Mouse (Mus musculus): ENCODE results near the gene Gm20388. TPM values are rescaled to one million over a fixed set of nuclear protein-coding genes. Genes with fewer than 3 reads are reported as not detected.

The Gm20388 gene
- total and polyA plus RNA-seq, 2 experiments from 2014 or later = 17.3 TPM; not detected in 1

DNA sequence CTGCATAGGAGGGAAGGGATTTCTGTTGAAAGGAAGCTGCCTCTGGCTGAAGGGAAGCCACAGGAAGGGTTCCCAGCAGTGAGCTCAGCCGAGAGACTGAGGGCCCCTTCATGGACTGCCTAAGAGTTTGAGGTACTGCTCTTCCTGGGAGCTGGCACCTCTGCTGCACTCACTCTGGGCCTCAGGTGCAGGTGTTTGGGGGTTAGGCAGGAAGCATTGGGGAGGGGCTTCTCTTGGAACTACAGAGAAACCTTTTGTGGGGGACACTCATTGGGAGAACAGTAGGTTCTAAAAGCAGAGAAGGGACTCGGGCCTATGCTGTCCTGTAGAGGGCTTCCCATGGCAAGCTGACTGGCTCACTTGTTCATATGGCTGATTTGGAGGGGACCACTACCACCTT lies 4323.9 kb downstream of the Gm20388 start:
- Histone ChIP-seq H3K27me3 (ENCODE audit: control insufficient read depth, insufficient read depth, low read length) (no peaks in the 10 kb centered on the region), H3K4me2 (ENCODE audit: low read depth, low read length) (no peak overlapping the region), H3K9ac (replicated peaks; ENCODE audit: low read depth, low read length) (no peak overlapping the region), H3K36me3 (replicated peaks; ENCODE audit: control insufficient read depth, insufficient read depth, low read length) (no peaks in the 10 kb centered on the region), H3K9me3 (replicated peaks; ENCODE audit: control insufficient read depth, low read length) (no peaks in the 10 kb centered on the region), H3K4me3 (ENCODE audit: low read depth, low read length) (no peak overlapping the region), H3K4me1 (ENCODE audit: control insufficient read depth, insufficient read depth) (peaks cover 24% of the 10 kb centered on the region), H3K27ac (ENCODE audit: low read depth) (no peak overlapping the region)
- ATAC-seq (ENCODE audit: insufficient read depth, low read depth) = no peak
- 55% methylated on average over 2 of the region's 2 CpGs for WGBS
- TF ChIP-seq EP300 (IDR thresholded peaks at IDR 0.05; ENCODE audit: low read depth) = no peak
- TF ChIP-seq CTCF (IDR thresholded peaks at IDR 0.05; ENCODE audit: low read depth) = no peak
- DNase-seq (ENCODE audit: low spot score) = no peak

DNA sequence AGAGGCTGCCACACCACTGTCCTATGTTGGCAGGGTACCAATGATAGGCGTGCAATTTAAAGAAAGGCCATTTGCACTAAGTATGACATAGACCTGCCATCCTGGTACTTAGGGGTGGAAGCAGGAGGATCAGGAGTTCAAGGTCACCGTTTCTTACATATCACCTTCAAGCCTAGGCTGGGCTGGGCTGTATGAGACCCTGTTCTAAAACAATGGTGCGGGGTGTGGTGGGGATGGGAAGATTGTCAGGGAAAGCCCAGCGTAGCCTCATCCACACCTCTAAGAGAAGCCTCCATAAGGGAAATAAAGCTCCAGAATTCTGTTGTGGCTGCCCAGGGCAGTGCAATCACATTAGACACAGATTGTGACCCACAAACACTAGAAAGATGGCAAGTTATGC lies 4324.9 kb downstream of the Gm20388 start:
- no peak overlapping the region for H3K9ac ChIP-seq (replicated peaks; ENCODE audit: low read depth, low read length)
- no peak for DNase-seq (ENCODE audit: low spot score)
- H3K4me3 ChIP-seq (ENCODE audit: low read depth, low read length) = no peak overlapping the region
- no peaks in the 10 kb centered on the region for H3K9me3 ChIP-seq (replicated peaks; ENCODE audit: control insufficient read depth, low read length)
- no peak overlapping the region for H3K27ac ChIP-seq (ENCODE audit: low read depth)
- no peak for ATAC-seq (ENCODE audit: insufficient read depth, low read depth)
- H3K27me3 ChIP-seq (ENCODE audit: control insufficient read depth, insufficient read depth, low read length) = no peaks in the 10 kb centered on the region
- H3K4me1 ChIP-seq (ENCODE audit: control insufficient read depth, insufficient read depth) = peaks cover 34% of the 10 kb centered on the region
- no peaks in the 10 kb centered on the region for H3K36me3 ChIP-seq (replicated peaks; ENCODE audit: control insufficient read depth, insufficient read depth, low read length)
- no peak for TF ChIP-seq EP300 (IDR thresholded peaks at IDR 0.05; ENCODE audit: low read depth)
- no peak for TF ChIP-seq CTCF (IDR thresholded peaks at IDR 0.05; ENCODE audit: low read depth)
- WGBS = 78% methylated on average over 4 of the region's 4 CpGs
- no peak overlapping the region for H3K4me2 ChIP-seq (ENCODE audit: low read depth, low read length)

DNA sequence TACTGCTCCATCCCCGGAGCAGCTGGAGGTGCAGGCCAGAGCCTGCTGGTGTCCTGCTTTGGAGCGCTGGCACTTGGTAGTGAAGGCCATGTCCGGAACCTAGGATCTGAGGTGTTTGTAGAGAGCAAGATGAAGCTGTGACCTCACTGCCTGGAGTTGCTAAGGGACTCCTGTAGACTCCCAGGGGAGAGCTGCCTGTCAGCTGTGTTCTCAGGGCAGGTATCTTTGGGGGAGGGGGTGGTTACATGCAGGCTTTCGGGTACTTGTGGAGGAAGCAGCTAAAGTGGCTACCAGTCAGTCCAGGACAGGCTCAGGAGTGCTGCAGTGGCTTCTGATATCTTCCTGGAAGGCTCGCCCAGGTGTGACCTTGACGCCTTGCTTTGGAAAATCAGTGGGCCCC lies 4328.7 kb downstream of the Gm20388 start:
- H3K4me3 ChIP-seq (ENCODE audit: low read depth, low read length) = no peak overlapping the region
- H3K9me3 ChIP-seq (replicated peaks; ENCODE audit: control insufficient read depth, low read length) = no peaks in the 10 kb centered on the region
- no peaks in the 10 kb centered on the region for H3K27me3 ChIP-seq (ENCODE audit: control insufficient read depth, insufficient read depth, low read length)
- DNase-seq (ENCODE audit: low spot score) (no peak), ATAC-seq (ENCODE audit: insufficient read depth, low read depth) (no peak)
- TF ChIP-seq EP300 (IDR thresholded peaks at IDR 0.05; ENCODE audit: low read depth) (no peak), CTCF (IDR thresholded peaks at IDR 0.05; ENCODE audit: low read depth) (no peak)
- H3K36me3 ChIP-seq (replicated peaks; ENCODE audit: control insufficient read depth, insufficient read depth, low read length) = 0 out of 2 replicates have a peak, but pooled peaks cover 3% of the 10 kb centered on the region
- H3K4me1 ChIP-seq (ENCODE audit: control insufficient read depth, insufficient read depth) = peaks cover 37% of the 10 kb centered on the region
- 74% methylated on average over 6 of the region's 6 CpGs for WGBS
- H3K9ac ChIP-seq (replicated peaks; ENCODE audit: low read depth, low read length) = no peak overlapping the region
- no peak overlapping the region for H3K4me2 ChIP-seq (ENCODE audit: low read depth, low read length)
- H3K27ac ChIP-seq (ENCODE audit: low read depth) = no peak overlapping the region

DNA sequence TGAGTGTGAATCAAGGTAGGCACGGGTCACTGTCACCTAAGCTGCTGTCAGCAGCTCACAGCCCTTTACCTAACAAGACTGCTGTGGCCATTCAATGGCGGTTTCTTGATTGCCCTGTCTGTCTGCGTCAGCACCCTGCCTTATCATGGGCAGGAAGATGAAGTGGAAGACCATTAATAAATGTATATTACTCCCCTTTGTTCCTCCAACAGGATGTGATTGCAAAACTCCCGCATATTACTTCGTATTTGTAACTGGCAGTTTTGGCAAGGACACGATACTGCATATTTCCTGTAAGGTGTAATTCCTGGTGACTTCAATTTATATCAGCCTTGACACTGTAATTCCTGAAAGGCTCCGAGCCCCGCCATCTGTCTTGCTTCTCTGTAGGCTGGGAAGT lies 4330.3 kb downstream of the Gm20388 start:
- H3K4me3 ChIP-seq (ENCODE audit: low read depth, low read length) = no peak overlapping the region
- peaks cover 38% of the 10 kb centered on the region for H3K4me1 ChIP-seq (ENCODE audit: control insufficient read depth, insufficient read depth)
- TF ChIP-seq EP300 (IDR thresholded peaks at IDR 0.05; ENCODE audit: low read depth) = no peak
- TF ChIP-seq CTCF (IDR thresholded peaks at IDR 0.05; ENCODE audit: low read depth) = no peak
- no peaks in the 10 kb centered on the region for H3K27me3 ChIP-seq (ENCODE audit: control insufficient read depth, insufficient read depth, low read length)
- H3K9ac ChIP-seq (replicated peaks; ENCODE audit: low read depth, low read length) = no peak overlapping the region
- no peak for DNase-seq (ENCODE audit: low spot score)
- 0 out of 2 replicates have a peak overlapping the region, but pooled peaks have one; percentile 48 for H3K27ac ChIP-seq (ENCODE audit: low read depth)
- H3K36me3 ChIP-seq (replicated peaks; ENCODE audit: control insufficient read depth, insufficient read depth, low read length) = 0 out of 2 replicates have a peak, but pooled peaks cover 3% of the 10 kb centered on the region
- no peak overlapping the region for H3K4me2 ChIP-seq (ENCODE audit: low read depth, low read length)
- 0 out of 2 replicates have a peak, but pooled peaks have one; percentile 21 for ATAC-seq (ENCODE audit: insufficient read depth, low read depth)
- 38% methylated on average over 8 of the region's 8 CpGs for WGBS
- no peaks in the 10 kb centered on the region for H3K9me3 ChIP-seq (replicated peaks; ENCODE audit: control insufficient read depth, low read length)

DNA sequence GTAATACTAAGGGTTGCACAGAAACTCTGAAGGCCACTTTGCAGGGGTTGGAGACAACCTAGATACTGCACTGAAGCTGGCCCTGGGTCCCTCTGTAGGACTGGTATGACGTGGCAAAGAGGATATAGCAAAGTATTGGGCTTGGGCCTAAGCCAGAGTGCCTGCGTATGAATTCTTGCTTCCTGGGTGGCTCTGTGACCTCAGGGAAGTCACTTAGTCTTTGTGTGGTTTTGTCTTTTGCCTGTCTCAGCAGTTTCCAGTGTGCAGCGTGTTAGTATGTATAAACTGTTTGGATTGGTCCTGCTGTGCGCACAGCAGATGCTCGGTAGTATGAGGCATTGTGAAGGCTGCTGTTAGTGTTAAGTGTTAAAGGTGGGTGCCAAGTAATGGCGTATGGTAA lies 4331.6 kb downstream of the Gm20388 start:
- no peak for TF ChIP-seq CTCF (IDR thresholded peaks at IDR 0.05; ENCODE audit: low read depth)
- TF ChIP-seq EP300 (IDR thresholded peaks at IDR 0.05; ENCODE audit: low read depth) = no peak
- H3K4me1 ChIP-seq (ENCODE audit: control insufficient read depth, insufficient read depth) = peaks cover 40% of the 10 kb centered on the region
- no peak for ATAC-seq (ENCODE audit: insufficient read depth, low read depth)
- no peak overlapping the region for H3K4me3 ChIP-seq (ENCODE audit: low read depth, low read length)
- 87% methylated on average over 6 of the region's 6 CpGs for WGBS
- no peak overlapping the region for H3K27ac ChIP-seq (ENCODE audit: low read depth)
- no peaks in the 10 kb centered on the region for H3K27me3 ChIP-seq (ENCODE audit: control insufficient read depth, insufficient read depth, low read length)
- no peak overlapping the region for H3K4me2 ChIP-seq (ENCODE audit: low read depth, low read length)
- H3K9me3 ChIP-seq (replicated peaks; ENCODE audit: control insufficient read depth, low read length) = no peaks in the 10 kb centered on the region
- DNase-seq (ENCODE audit: low spot score) = no peak
- H3K36me3 ChIP-seq (replicated peaks; ENCODE audit: control insufficient read depth, insufficient read depth, low read length) = 0 out of 2 replicates have a peak, but pooled peaks cover 7% of the 10 kb centered on the region
- H3K9ac ChIP-seq (replicated peaks; ENCODE audit: low read depth, low read length) = no peak overlapping the region

DNA sequence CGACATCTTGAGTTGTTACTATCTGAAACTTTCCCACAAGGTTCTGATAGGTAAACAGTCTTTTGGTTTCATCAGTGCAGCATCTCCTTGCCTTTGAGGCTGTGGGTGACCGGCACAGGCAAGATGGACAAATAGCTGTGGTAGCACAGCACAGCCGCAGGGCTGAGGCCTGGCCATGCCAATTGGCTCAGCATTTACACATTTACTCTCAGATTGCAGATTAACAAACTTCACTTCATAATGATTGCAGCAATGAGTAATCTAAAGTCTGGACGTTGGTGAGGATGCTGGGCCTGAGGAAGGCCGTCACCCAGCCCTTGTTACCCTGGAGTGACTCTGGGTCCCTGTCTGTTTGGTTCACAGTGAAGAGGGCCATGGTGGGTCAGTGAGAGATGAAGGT lies 4332.3 kb downstream of the Gm20388 start:
- Histone ChIP-seq H3K4me1 (ENCODE audit: control insufficient read depth, insufficient read depth) (peaks cover 39% of the 10 kb centered on the region), H3K9ac (replicated peaks; ENCODE audit: low read depth, low read length) (no peak overlapping the region), H3K27me3 (ENCODE audit: control insufficient read depth, insufficient read depth, low read length) (no peaks in the 10 kb centered on the region), H3K4me3 (ENCODE audit: low read depth, low read length) (no peak overlapping the region), H3K27ac (ENCODE audit: low read depth) (no peak overlapping the region), H3K36me3 (replicated peaks; ENCODE audit: control insufficient read depth, insufficient read depth, low read length) (0 out of 2 replicates have a peak, but pooled peaks cover 7% of the 10 kb centered on the region), H3K4me2 (ENCODE audit: low read depth, low read length) (no peak overlapping the region), H3K9me3 (replicated peaks; ENCODE audit: control insufficient read depth, low read length) (no peaks in the 10 kb centered on the region)
- WGBS = 96% methylated on average over 5 of the region's 5 CpGs
- no peak for DNase-seq (ENCODE audit: low spot score)
- ATAC-seq (ENCODE audit: insufficient read depth, low read depth) = no peak
- TF ChIP-seq EP300 (IDR thresholded peaks at IDR 0.05; ENCODE audit: low read depth) (no peak), CTCF (IDR thresholded peaks at IDR 0.05; ENCODE audit: low read depth) (no peak)
